Mouse (Mus musculus) gastrocnemius, postnatal 4 days (tissue): ENCODE data around the gene Cdkn2d. TPM values are rescaled to one million over a fixed set of nuclear protein-coding genes. Genes with fewer than 3 reads are reported as not detected.
"Not testable (repeated sequence)": the region's sequence is repeated elsewhere in the genome, so short reads cannot be mapped to it uniquely, and the experiment has no call there.

Experiments
- DNase-seq, 2 experiments: peaks; one replicate each; pipeline ENCODE4 v3.0.0; 2021 to 2022; ENCODE audit warnings: low spot score in 2 of 2, mixed read lengths in 2 of 2
- long read RNA-seq, 2 experiments: library from polyadenylated mRNA; stranded (forward); transcript quantifications; one replicate each; pipeline ENCODE4 v2.0.0; 2021
- total RNA-seq, 2 experiments: library from RNA; stranded (reverse); gene quantifications; 2 replicates each; pipeline ENCODE4 v1.2.3; 2021

Gene Cdkn2d
- 10 to 100 TPM; 20.5 to 24.0 TPM for total RNA-seq
- long read RNA-seq, experiment 1, transcript Cdkn2d-203 (2 exons, 1,423 nt), result major isoform, 47 of 50 reads
- long read RNA-seq, experiment 1, partial matches to known transcripts, result 0 of 50 reads
- long read RNA-seq, experiment 1, other reads (novel, unspliced or antisense), result 1 of 50 reads
- long read RNA-seq, experiment 2, transcript Cdkn2d-203 (2 exons, 1,423 nt), result major isoform, 44 of 45 reads
- long read RNA-seq, experiment 2, partial matches to known transcripts, result 1 of 45 reads
- long read RNA-seq, experiment 2, other reads (novel, unspliced or antisense), result 0 of 45 reads

GRCm38 (mm10) chr9:21291022-21291787, at the start of gene Cdkn2d:
Cdkn2d (minus strand) TSS chr9:21291407.
- peak; percentile 98 to 100 for DNase-seq

- DNase-seq, result no peak
Measured at GRCm38 (mm10) chr9:21340411-21340810, 49.2 kb upstream of the Cdkn2d start.

- DNase-seq, result peak; percentile 40 to 53
Measured at GRCm38 (mm10) chr9:21337652-21338051, 46.4 kb upstream of the Cdkn2d start.

GRCm38 (mm10) chr9:21336491-21336890, 45.3 kb upstream of the Cdkn2d start:
- DNase-seq, result no peak

- DNase-seq, result no peak
Measured at GRCm38 (mm10) chr9:21335391-21335790, 44.2 kb upstream of the Cdkn2d start.

- DNase-seq, result no peak
Measured at GRCm38 (mm10) chr9:21334747-21335146, 43.5 kb upstream of the Cdkn2d start.

GRCm38 (mm10) chr9:21333523-21333922, 42.3 kb upstream of the Cdkn2d start:
- no peak for DNase-seq

GRCm38 (mm10) chr9:21332161-21333061, 41.2 kb upstream of the Cdkn2d start:
- no peak for DNase-seq

- DNase-seq, result no peak
Measured at GRCm38 (mm10) chr9:21331365-21332140, 40.3 kb upstream of the Cdkn2d start.

GRCm38 (mm10) chr9:21329699-21330289, 38.6 kb upstream of the Cdkn2d start:
- DNase-seq, result no peak

GRCm38 (mm10) chr9:21329041-21329440, 37.8 kb upstream of the Cdkn2d start:
- no peak for DNase-seq

- DNase-seq, result no peak
Measured at GRCm38 (mm10) chr9:21328041-21328440, 36.8 kb upstream of the Cdkn2d start.

GRCm38 (mm10) chr9:21327569-21327968, 36.4 kb upstream of the Cdkn2d start:
- no peak for DNase-seq

GRCm38 (mm10) chr9:21324269-21324668, 33.1 kb upstream of the Cdkn2d start:
- DNase-seq, result no peak

GRCm38 (mm10) chr9:21322917-21323297, 31.7 kb upstream of the Cdkn2d start:
- DNase-seq, result not testable (repeated sequence)

- no peak for DNase-seq
Measured at GRCm38 (mm10) chr9:21322211-21322916, 31.2 kb upstream of the Cdkn2d start.

- peak in 1 of 2 experiments; percentile 30 for DNase-seq
Measured at GRCm38 (mm10) chr9:21321513-21321835, 30.3 kb upstream of the Cdkn2d start.

- peak; percentile 84 to 87 for DNase-seq
Measured at GRCm38 (mm10) chr9:21320619-21321512, 29.7 kb upstream of the Cdkn2d start, which contains the start of gene Slc44a2. Slc44a2 (plus strand) TSS chr9:21320698.

GRCm38 (mm10) chr9:21320280-21320618, 29.0 kb upstream of the Cdkn2d start:
- DNase-seq, result no peak
